Mouse (Mus musculus): ENCODE data around the gene Glt1d1. TPM values are rescaled to one million over a fixed set of nuclear protein-coding genes. Genes with fewer than 3 reads are reported as not detected.

The Glt1d1 gene
- polyA plus RNA-seq, 2 experiments: 0.47 to 1.5 TPM

- TF ChIP-seq POLR2A (IDR thresholded peaks at IDR 0.05; ENCODE audit: borderline replicate concordance, extremely low read depth, insufficient read depth, insufficient read length): no peak
- ATAC-seq (ENCODE audit: low FRiP score, low read depth) (no peak), DNase-seq (ENCODE audit: low spot score) (no peak)
- H3K4me1 ChIP-seq (ENCODE audit: control insufficient read depth, insufficient read depth, low read length): no peaks in the 10 kb centered on the region
- no peak overlapping the region for H3K4me3 ChIP-seq (replicated peaks; ENCODE audit: low read length)
- no peak overlapping the region for H3K27ac ChIP-seq (replicated peaks; ENCODE audit: low read depth, low read length)
- peaks cover 4% of the 10 kb centered on the region; the same call in 1 of the 2 replicates for H3K9me3 ChIP-seq (ENCODE audit: control insufficient read depth, low read length)
- no peak overlapping the region for H3K9ac ChIP-seq (ENCODE audit: low read depth, low read length, severe bottlenecking)
- 78% methylated on average over 6 of the region's 6 CpGs for WGBS
- no peak overlapping the region for H3K4me2 ChIP-seq (replicated peaks; ENCODE audit: low read depth, low read length, severe bottlenecking)
- H3K27me3 ChIP-seq (ENCODE audit: control insufficient read depth, insufficient read depth, low read length): no peaks in the 10 kb centered on the region
- no peaks in the 10 kb centered on the region for H3K36me3 ChIP-seq (ENCODE audit: control insufficient read depth, insufficient read depth, low read length)
These were observed 7.1 kb downstream of the Glt1d1 start for GRCm38 (mm10) chr5:127639067-127639605.

DNA sequence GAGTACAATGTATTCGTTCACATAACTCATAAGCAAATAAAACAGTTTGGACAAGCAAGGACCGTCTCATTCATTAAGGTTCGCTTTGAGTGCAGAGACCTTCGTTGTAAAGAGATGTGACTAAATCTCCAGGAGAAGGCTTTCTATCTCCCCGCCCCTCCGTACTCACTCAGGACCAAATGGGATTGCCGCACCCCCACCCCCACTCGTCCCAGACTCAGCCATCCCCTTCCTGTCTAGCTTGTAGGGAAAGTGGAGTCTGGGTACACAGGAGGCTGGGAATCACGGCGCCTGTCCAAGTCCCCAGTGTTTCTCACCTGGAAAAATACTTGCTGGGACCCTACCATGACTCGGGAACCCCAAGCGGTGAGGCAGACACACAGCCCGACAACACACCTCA is 7.6 kb downstream of the Glt1d1 start:
- H3K36me3 ChIP-seq (ENCODE audit: control insufficient read depth, insufficient read depth, low read length): no peaks in the 10 kb centered on the region
- TF ChIP-seq POLR2A (IDR thresholded peaks at IDR 0.05; ENCODE audit: borderline replicate concordance, extremely low read depth, insufficient read depth, insufficient read length): no peak
- 96% methylated on average over 13 of the region's 13 CpGs for WGBS
- no peak overlapping the region for H3K4me3 ChIP-seq (replicated peaks; ENCODE audit: low read length)
- H3K4me2 ChIP-seq (replicated peaks; ENCODE audit: low read depth, low read length, severe bottlenecking): no peak overlapping the region
- H3K27ac ChIP-seq (replicated peaks; ENCODE audit: low read depth, low read length): no peak overlapping the region
- ATAC-seq (ENCODE audit: low FRiP score, low read depth) (no peak), DNase-seq (ENCODE audit: low spot score) (no peak)
- no peak overlapping the region for H3K9ac ChIP-seq (ENCODE audit: low read depth, low read length, severe bottlenecking)
- no peaks in the 10 kb centered on the region for H3K4me1 ChIP-seq (ENCODE audit: control insufficient read depth, insufficient read depth, low read length)
- H3K9me3 ChIP-seq (ENCODE audit: control insufficient read depth, low read length): peaks cover 4% of the 10 kb centered on the region; the same call in 1 of the 2 replicates
- no peaks in the 10 kb centered on the region for H3K27me3 ChIP-seq (ENCODE audit: control insufficient read depth, insufficient read depth, low read length)

GRCm38 (mm10) chr5:127640359-127640758 is 8.3 kb downstream of the Glt1d1 start:
- Histone ChIP-seq H3K27ac (replicated peaks; ENCODE audit: low read depth, low read length) (no peak overlapping the region), H3K9me3 (ENCODE audit: control insufficient read depth, low read length) (peaks cover 4% of the 10 kb centered on the region; the same call in 1 of the 2 replicates), H3K9ac (ENCODE audit: low read depth, low read length, severe bottlenecking) (no peak overlapping the region), H3K4me1 (ENCODE audit: control insufficient read depth, insufficient read depth, low read length) (no peaks in the 10 kb centered on the region), H3K4me3 (replicated peaks; ENCODE audit: low read length) (no peak overlapping the region), H3K36me3 (ENCODE audit: control insufficient read depth, insufficient read depth, low read length) (no peaks in the 10 kb centered on the region), H3K4me2 (replicated peaks; ENCODE audit: low read depth, low read length, severe bottlenecking) (no peak overlapping the region), H3K27me3 (ENCODE audit: control insufficient read depth, insufficient read depth, low read length) (no peaks in the 10 kb centered on the region)
- ATAC-seq (ENCODE audit: low FRiP score, low read depth) (no peak), DNase-seq (ENCODE audit: low spot score) (no peak)
- WGBS: 87% methylated on average over 3 of the region's 3 CpGs
- TF ChIP-seq POLR2A (IDR thresholded peaks at IDR 0.05; ENCODE audit: borderline replicate concordance, extremely low read depth, insufficient read depth, insufficient read length): no peak

- Histone ChIP-seq H3K4me3 (replicated peaks; ENCODE audit: low read length) (no peak overlapping the region), H3K4me1 (ENCODE audit: control insufficient read depth, insufficient read depth, low read length) (no peaks in the 10 kb centered on the region), H3K27ac (replicated peaks; ENCODE audit: low read depth, low read length) (no peak overlapping the region), H3K9ac (ENCODE audit: low read depth, low read length, severe bottlenecking) (no peak overlapping the region), H3K36me3 (ENCODE audit: control insufficient read depth, insufficient read depth, low read length) (no peaks in the 10 kb centered on the region), H3K4me2 (replicated peaks; ENCODE audit: low read depth, low read length, severe bottlenecking) (no peak overlapping the region), H3K9me3 (ENCODE audit: control insufficient read depth, low read length) (peaks cover 4% of the 10 kb centered on the region; the same call in 1 of the 2 replicates), H3K27me3 (ENCODE audit: control insufficient read depth, insufficient read depth, low read length) (no peaks in the 10 kb centered on the region)
- ATAC-seq (ENCODE audit: low FRiP score, low read depth) (no peak), DNase-seq (ENCODE audit: low spot score) (no peak)
- TF ChIP-seq POLR2A (IDR thresholded peaks at IDR 0.05; ENCODE audit: borderline replicate concordance, extremely low read depth, insufficient read depth, insufficient read length): no peak
- 88% methylated on average over 15 of the region's 15 CpGs for WGBS
These were observed 9.3 kb downstream of the Glt1d1 start for GRCm38 (mm10) chr5:127641185-127641958.

DNA sequence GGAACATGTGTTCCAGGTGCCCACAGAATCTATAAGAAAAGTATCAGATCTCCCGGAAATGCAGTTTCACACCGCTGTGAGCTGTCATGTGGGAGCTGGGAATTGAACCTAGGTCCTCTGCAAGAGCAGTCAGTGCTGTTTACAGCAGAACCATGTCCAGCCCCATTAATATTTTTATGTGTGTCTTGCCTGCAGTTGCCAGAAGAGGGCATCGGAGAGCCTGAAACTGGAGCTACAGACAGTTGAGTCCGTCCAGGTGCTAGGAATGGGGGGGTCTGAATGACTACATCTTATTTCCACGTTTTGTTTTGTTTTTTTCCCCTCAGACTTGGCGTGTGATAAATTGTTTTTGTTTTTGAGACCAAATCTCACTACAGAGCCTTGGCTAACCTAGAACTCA is 16.0 kb downstream of the Glt1d1 start:
- no peaks in the 10 kb centered on the region for H3K36me3 ChIP-seq (ENCODE audit: control insufficient read depth, insufficient read depth, low read length)
- TF ChIP-seq POLR2A (IDR thresholded peaks at IDR 0.05; ENCODE audit: borderline replicate concordance, extremely low read depth, insufficient read depth, insufficient read length): no peak
- no peaks in the 10 kb centered on the region for H3K4me1 ChIP-seq (ENCODE audit: control insufficient read depth, insufficient read depth, low read length)
- no peaks in the 10 kb centered on the region for H3K27me3 ChIP-seq (ENCODE audit: control insufficient read depth, insufficient read depth, low read length)
- no peak overlapping the region for H3K4me2 ChIP-seq (replicated peaks; ENCODE audit: low read depth, low read length, severe bottlenecking)
- H3K9ac ChIP-seq (ENCODE audit: low read depth, low read length, severe bottlenecking): no peak overlapping the region
- no peak for ATAC-seq (ENCODE audit: low FRiP score, low read depth)
- no peak overlapping the region for H3K27ac ChIP-seq (replicated peaks; ENCODE audit: low read depth, low read length)
- WGBS: 73% methylated on average over 6 of the region's 6 CpGs
- DNase-seq (ENCODE audit: low spot score): no peak
- no peak overlapping the region for H3K4me3 ChIP-seq (replicated peaks; ENCODE audit: low read length)
- 0 out of 2 replicates have a peak, but pooled peaks cover 3% of the 10 kb centered on the region for H3K9me3 ChIP-seq (ENCODE audit: control insufficient read depth, low read length)

Measured in limb, embryonic 14.5 days (tissue).